Comparison of ENCODE assay signal across 27 mouse cellular contexts in the genomic region with DNA sequence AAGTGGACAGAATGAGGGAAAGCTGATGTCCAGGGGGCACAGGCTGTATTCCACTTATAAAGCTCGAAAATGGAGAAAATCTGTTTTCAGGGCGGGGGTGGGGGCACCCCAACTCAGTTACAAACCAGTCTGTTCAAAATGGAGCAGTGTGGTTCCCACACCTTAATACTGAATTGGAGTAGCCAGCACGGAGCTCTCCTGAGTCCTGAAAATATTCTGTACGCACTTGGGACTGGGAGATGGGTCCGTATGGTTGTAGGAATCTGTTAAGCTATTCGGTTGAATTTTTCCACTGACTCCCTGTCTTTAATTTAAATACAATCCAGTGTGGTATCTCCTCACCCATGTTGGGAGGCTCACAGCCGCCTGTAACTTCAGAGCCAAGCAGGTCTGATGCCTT.
"Had no signal": no experiment of that assay in that cellular context is flagged by ENCODE, and none has a peak within 500 bp of the region (broad histone marks: within the 10 kb centered on the region; RNA-seq: fewer than 3 reads in every experiment).

No protein-coding gene starts in this region.

- H3K27me3 ChIP-seq: heart, embryonic 12.5 days; hindbrain, embryonic 12.5 days; intestine, embryonic 15.5 days; kidney, embryonic 15.5 days; limb, embryonic 13.5 days; limb, embryonic 15.5 days had no signal

- DNase-seq: gastrocnemius, postnatal 14 days; gastrocnemius, postnatal 36 days; heart, adult 2 months; heart, postnatal 10 days; heart, postnatal 4 days; kidney, adult 18-20 months; kidney, adult 9 months; kidney, postnatal 10 days; kidney, postnatal 25 days; kidney, postnatal 4 days; left cerebral cortex, postnatal 4 days had no signal

- H3K4me1 ChIP-seq: hindbrain, embryonic 12.5 days; intestine, embryonic 15.5 days; limb, embryonic 15.5 days had no signal

- H3K9me3 ChIP-seq: heart, embryonic 10.5 days; heart, embryonic 12.5 days; hindbrain, embryonic 12.5 days; intestine, embryonic 15.5 days; kidney, embryonic 15.5 days; limb, embryonic 13.5 days; limb, embryonic 15.5 days had no signal

- H3K4me3 ChIP-seq: heart, adult 2 months; heart, embryonic 10.5 days; heart, embryonic 12.5 days; hindbrain, embryonic 10.5 days; hindbrain, embryonic 12.5 days; intestine, embryonic 15.5 days; kidney, embryonic 15.5 days; layer of hippocampus, adult 2 months; left cerebral cortex, adult 2 months; limb, embryonic 13.5 days; limb, embryonic 15.5 days; liver, embryonic 12.5 days had no signal

- H3K36me3 ChIP-seq: heart, embryonic 10.5 days; heart, embryonic 12.5 days; hindbrain, embryonic 10.5 days; hindbrain, embryonic 12.5 days; intestine, embryonic 15.5 days; kidney, embryonic 15.5 days; limb, embryonic 13.5 days; limb, embryonic 15.5 days; liver, embryonic 12.5 days had no signal

- H3K27ac ChIP-seq: heart, adult 2 months; heart, embryonic 10.5 days; hindbrain, embryonic 10.5 days; hindbrain, embryonic 12.5 days; hindbrain, embryonic 14.5 days; intestine, embryonic 15.5 days; kidney, embryonic 15.5 days; layer of hippocampus, adult 2 months; left cerebral cortex, adult 2 months; limb, embryonic 13.5 days; limb, embryonic 15.5 days; liver, embryonic 12.5 days; liver, embryonic 14.5 days had no signal

- H3K9ac ChIP-seq: heart, embryonic 12.5 days; hindbrain, embryonic 12.5 days; hindbrain, embryonic 14.5 days; intestine, embryonic 15.5 days; kidney, embryonic 15.5 days; limb, embryonic 13.5 days; limb, embryonic 15.5 days; liver, embryonic 12.5 days; liver, embryonic 14.5 days had no signal

- H3K4me2 ChIP-seq: heart, embryonic 12.5 days; hindbrain, embryonic 12.5 days; hindbrain, embryonic 14.5 days; intestine, embryonic 15.5 days; kidney, embryonic 15.5 days; limb, embryonic 13.5 days; limb, embryonic 15.5 days; liver, embryonic 12.5 days had no signal

- ATAC-seq: hindbrain, embryonic 16.5 days; inflammation-experienced regulatory T-cells, adult 6 months; intestine, embryonic 15.5 days; intestine, postnatal 0 days; liver, embryonic 12.5 days had no signal
